Mouse (Mus musculus): Measurements from ENCODE around the gene Mpeg1. TPM values are rescaled to one million over a fixed set of nuclear protein-coding genes. Genes with fewer than 3 reads are reported as not detected.

Mpeg1 gene
- total RNA-seq, 2 experiments from 2014 or later, result 5.4 to 6.6 TPM

GRCm38 (mm10) chr19:12440103-12440725 is 20.4 kb upstream of the Mpeg1 start:
- DNase-seq (ENCODE audit: low spot score in 2 of 2), result no peak
- no peak overlapping the region for H3K27ac ChIP-seq
- no peak overlapping the region for H3K4me3 ChIP-seq
- no peak for TF ChIP-seq CTCF (conservative IDR thresholded peaks at IDR 0.05)

DNA sequence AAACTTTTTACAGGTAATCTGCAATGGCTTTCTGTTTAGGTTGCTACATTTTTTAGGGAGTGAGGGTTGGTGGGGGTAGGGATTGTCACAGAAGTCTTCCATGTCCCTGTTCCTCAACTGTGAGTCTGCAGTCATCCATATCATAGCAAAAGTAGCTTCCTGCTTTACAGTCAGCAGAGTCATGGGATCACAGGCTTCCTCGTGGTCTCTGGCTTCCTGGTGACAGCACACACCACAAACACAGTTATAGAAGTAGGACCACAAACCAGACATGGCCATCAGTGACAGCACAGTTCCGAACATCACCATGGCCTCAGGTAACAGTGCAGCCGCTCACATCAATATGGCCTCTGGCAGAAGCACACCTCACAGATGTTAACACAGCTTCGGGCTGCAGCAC is 18.0 kb upstream of the Mpeg1 start:
- no peak for DNase-seq (ENCODE audit: low spot score in 2 of 2)
- Histone ChIP-seq H3K27ac (no peak overlapping the region), H3K4me3 (no peak overlapping the region)
- no peak for TF ChIP-seq CTCF (conservative IDR thresholded peaks at IDR 0.05)

GRCm38 (mm10) chr19:12445014-12445413 is 15.6 kb upstream of the Mpeg1 start:
- no peak overlapping the region for H3K4me3 ChIP-seq
- no peak overlapping the region for H3K27ac ChIP-seq
- no peak for DNase-seq (ENCODE audit: low spot score in 2 of 2)
- no peak for TF ChIP-seq CTCF (conservative IDR thresholded peaks at IDR 0.05)

- no peak overlapping the region for H3K4me3 ChIP-seq
These were observed 3.0 kb upstream of the Mpeg1 start for GRCm38 (mm10) chr19:12457401-12458066.

GRCm38 (mm10) chr19:12459516-12459915 is 1.1 kb upstream of the Mpeg1 start:
- Histone ChIP-seq H3K4me3 (no peak overlapping the region), H3K27ac (no peak overlapping the region)
- no peak for DNase-seq (ENCODE audit: low spot score in 2 of 2)
- no peak for TF ChIP-seq CTCF (conservative IDR thresholded peaks at IDR 0.05)

More at GRCm38 (mm10) chr19:12457401-12458066, 3.0 kb upstream of the Mpeg1 start:
- no peak overlapping the region for H3K27ac ChIP-seq
- TF ChIP-seq CTCF (conservative IDR thresholded peaks at IDR 0.05), result no peak
- no peak for DNase-seq (ENCODE audit: low spot score in 2 of 2)

DNA sequence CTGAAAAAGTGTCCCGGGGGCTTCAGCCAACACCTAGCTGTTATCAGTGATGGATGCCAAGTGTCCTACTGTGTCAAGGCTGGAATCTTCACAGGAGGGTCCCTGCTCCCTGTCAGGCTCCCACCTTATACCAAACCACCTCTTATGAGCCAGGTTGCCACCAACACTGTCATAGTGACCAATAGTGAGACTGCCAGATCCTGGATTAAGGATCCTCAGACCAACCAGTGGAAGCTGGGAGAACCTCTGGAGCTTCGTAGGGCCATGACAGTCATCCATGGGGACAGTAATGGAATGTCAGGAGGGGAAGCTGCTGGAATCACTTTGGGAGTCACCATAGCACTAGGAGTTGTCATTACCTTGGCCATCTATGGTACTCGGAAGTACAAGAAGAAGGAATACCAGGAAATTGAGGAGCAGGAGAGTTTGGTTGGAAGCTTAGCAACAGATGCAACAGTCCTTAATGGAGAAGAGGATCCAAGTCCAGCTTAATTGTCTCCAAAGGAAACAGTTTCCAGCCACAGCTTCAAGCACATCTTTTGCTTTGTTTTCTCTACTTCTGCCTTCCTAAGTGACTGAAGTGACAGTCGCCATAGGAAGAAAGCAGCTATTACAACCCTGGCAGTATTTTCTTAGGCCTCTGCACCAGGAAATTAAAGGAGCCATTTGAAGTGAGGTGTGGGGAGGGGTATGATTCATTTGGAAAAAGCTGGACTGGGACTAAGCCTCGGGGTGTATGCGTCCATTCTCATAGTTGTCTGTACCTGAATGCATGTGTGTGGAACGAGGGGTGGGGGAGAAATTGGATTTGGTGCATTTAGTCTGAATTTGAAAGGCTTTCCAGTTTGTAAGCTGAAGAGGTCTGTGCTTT is 2.5 kb downstream of the Mpeg1 start:
- no peak for TF ChIP-seq CTCF (conservative IDR thresholded peaks at IDR 0.05)
- peak in 1 of 2 experiments; percentile 3 for DNase-seq (ENCODE audit: low spot score in 2 of 2)
- Histone ChIP-seq H3K27ac (peak overlapping the region; percentile 23; the same call in 1 of the 2 replicates), H3K4me3 (no peak overlapping the region)

DNA sequence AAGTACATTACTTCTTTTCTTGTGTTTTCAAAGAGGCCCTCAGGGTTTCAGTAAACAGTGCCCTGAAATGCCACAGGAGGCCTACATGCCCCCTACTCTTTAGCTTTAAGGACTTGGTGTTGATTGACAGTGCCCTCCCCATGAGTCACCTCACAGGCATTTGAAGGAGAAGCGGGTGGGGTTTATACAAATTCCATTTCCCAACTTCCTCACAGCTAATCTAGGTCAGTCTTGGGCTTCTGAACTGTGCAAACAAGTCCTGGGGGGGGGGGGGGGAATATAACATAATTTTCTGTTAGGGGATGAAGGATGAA is 3.1 kb downstream of the Mpeg1 start:
- Histone ChIP-seq H3K4me3 (no peak overlapping the region), H3K27ac (no peak overlapping the region)
- DNase-seq (ENCODE audit: low spot score in 2 of 2), result no peak
- no peak for TF ChIP-seq CTCF (conservative IDR thresholded peaks at IDR 0.05)

- TF ChIP-seq CTCF (conservative IDR thresholded peaks at IDR 0.05), result no peak
- peak in 1 of 2 experiments; percentile 5 for DNase-seq (ENCODE audit: low spot score in 2 of 2)
- H3K4me3 ChIP-seq, result no peak overlapping the region
- no peak overlapping the region for H3K27ac ChIP-seq
These were observed 3.5 kb downstream of the Mpeg1 start for GRCm38 (mm10) chr19:12464127-12464526.

DNA sequence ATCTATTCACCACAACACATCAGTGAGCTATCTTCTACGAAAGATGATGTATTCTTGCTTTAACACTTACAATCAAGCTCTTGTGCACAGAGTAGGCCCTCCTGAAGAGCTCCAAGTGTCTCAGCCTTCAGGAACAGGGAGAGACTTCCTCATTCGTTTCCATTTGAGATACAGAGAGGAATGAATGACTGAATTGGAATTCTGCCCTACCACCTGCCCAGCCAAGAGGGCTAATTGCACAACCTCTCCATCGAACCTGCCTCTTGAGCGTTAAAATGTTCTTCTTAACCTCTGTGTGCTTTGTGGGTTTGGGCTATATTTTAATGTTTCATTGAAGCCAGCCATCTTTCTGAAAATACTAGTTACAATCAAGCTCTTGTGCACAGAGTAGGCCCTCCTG is 4.1 kb downstream of the Mpeg1 start:
- no peak for TF ChIP-seq CTCF (conservative IDR thresholded peaks at IDR 0.05)
- no peak overlapping the region for H3K27ac ChIP-seq
- DNase-seq (ENCODE audit: low spot score in 2 of 2), result no peak

DNA sequence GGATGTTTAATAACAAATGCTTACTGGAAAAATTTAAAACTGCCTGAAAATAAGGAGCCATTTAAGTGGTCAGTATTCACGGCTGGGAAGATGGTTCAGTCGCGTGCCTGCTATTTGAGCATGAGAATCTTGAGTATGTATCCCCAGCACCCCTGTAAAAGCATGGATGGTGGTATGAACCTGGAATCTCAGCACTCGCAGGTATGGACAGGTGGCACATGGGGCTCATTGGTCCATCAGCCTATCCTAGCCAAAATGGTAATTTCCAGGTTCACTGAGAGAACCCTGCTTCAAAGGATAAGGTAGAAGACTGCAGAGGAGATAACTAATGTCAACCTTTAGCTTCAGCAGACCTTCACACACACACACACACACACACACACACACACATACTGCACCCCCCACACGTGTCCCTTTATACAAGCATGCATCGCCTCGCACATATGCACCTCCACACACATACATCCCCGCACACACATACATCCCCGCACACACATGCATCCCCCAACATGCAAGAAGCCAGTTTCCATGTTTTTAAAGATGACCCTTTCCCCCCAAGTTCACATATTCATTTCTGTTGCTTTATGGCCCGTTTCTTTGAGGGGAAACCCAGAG is 5.1 kb downstream of the Mpeg1 start:
- Histone ChIP-seq H3K27ac (no peak overlapping the region), H3K4me3 (no peak overlapping the region)
- TF ChIP-seq CTCF (conservative IDR thresholded peaks at IDR 0.05), result no peak
- no peak for DNase-seq (ENCODE audit: low spot score in 2 of 2)

More for the DNA sequence above, 4.1 kb downstream of the Mpeg1 start:
- H3K4me3 ChIP-seq, result no peak overlapping the region

- peak; percentile 56 to 60 for DNase-seq (ENCODE audit: low spot score in 2 of 2)
- H3K27ac ChIP-seq, result no peak overlapping the region; the same call in 1 of the 2 replicates
- H3K4me3 ChIP-seq, result no peak overlapping the region
- TF ChIP-seq CTCF (conservative IDR thresholded peaks at IDR 0.05), result peak; percentile 91
These were observed 5.6 kb downstream of the Mpeg1 start for GRCm38 (mm10) chr19:12466204-12466603.

DNA sequence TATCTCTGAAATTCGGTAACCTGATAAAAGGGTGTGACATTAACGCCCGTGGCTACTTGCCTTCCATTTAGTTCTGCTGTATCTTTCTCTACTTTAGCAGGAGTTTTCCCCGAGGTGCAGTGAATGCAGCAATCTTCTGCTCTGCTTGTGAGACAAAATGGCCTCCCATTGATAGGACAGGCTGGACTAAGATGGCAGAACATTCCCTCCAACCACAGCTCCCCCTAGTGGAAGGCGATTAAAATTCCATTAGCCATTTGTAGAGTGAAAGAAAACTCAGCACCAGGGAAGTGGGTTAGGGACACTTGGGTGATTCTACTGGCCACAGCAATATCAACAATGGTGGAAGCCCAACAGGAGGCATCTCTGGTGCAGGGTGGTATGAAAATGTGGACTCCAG is 6.9 kb downstream of the Mpeg1 start:
- Histone ChIP-seq H3K27ac (no peak overlapping the region), H3K4me3 (no peak overlapping the region)
- peak in 1 of 2 experiments; percentile 36 for DNase-seq (ENCODE audit: low spot score in 2 of 2)
- peak; percentile 74 for TF ChIP-seq CTCF (conservative IDR thresholded peaks at IDR 0.05)

- no peak for DNase-seq (ENCODE audit: low spot score in 2 of 2)
- H3K27ac ChIP-seq, result peak overlapping the region; percentile 5; the same call in 1 of the 2 replicates
- no peak for TF ChIP-seq CTCF (conservative IDR thresholded peaks at IDR 0.05)
- no peak overlapping the region for H3K4me3 ChIP-seq
These were observed 11.3 kb downstream of the Mpeg1 start for GRCm38 (mm10) chr19:12471866-12472265.
